In the genomic region with DNA sequence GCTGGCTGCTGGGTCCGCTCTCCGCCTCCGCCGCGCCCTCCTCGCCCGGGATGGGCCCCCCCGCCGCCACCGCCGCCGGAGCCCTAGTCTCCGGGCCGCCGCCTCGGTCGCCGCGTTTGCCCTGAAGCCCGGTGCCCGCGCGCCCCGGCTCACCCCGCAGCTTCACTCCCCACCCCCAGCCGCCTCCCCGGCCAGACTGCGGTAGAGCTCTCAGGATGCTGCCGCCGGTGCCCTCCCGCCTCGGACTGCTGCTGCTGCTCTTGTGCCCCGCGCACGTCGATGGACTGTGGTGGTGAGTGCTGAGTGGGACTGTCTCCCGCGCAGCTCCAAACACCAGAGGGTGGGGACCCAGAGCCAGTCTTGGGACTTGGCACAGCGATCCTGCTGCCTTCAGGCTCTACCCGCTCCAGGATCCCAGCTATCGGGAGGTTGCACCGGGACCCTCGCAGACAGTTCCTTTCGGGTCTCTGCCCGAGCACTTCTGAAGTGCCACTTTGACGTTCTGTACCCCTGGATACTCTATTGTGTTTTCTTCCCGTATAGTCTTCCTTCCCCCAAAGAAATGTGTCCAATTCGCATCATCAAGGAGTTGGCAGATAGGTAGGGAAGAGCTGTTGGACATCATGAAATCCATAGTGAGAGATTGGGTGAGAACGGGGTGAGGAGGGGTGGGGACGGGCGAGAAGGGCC, we compare ENCODE assay signal across 9 mouse cellular contexts. TPM values are rescaled to one million over a fixed set of nuclear protein-coding genes. Genes with fewer than 3 reads are reported as not detected.
DNase-seq lines count a peak whose midpoint lies in the region; ATAC-seq and TF ChIP-seq lines count a peak whose summit lies in the region.
"Had no signal": no experiment of that assay in that cellular context is flagged by ENCODE, and none has a peak within 500 bp of the region (broad histone marks: within the 10 kb centered on the region; RNA-seq: fewer than 3 reads in every experiment).

No protein-coding gene starts in this region.

- WGBS in forebrain, embryonic 13.5 days, result under 1% methylated on average over 35 of the region's 51 CpGs
- 1% methylated on average over 51 of the region's 51 CpGs for WGBS in limb, embryonic 12.5 days
- 1% methylated on average over 51 of the region's 51 CpGs for WGBS in olfactory bulb, adult 2 months

- peaks cover 19 to 45% of the 10 kb centered on the region in 2 experiments for H3K4me1 ChIP-seq in CH12.LX (ENCODE audit: control insufficient read depth in 1 of 2, insufficient read depth in 2 of 2)
- peaks cover 28% of the 10 kb centered on the region for H3K4me1 ChIP-seq in forebrain, embryonic 13.5 days
- peaks cover 29% of the 10 kb centered on the region for H3K4me1 ChIP-seq in limb, embryonic 12.5 days (replicated peaks)
- H3K4me1 ChIP-seq in olfactory bulb, adult 2 months (ENCODE audit: control insufficient read depth, insufficient read depth, low read length), result peaks cover 19% of the 10 kb centered on the region

- peaks cover 24% of the 10 kb centered on the region for H3K27me3 ChIP-seq in CH12.LX (replicated peaks)
- peaks cover 98% of the 10 kb centered on the region for H3K27me3 ChIP-seq in forebrain, embryonic 13.5 days
- peaks cover 100% of the 10 kb centered on the region for H3K27me3 ChIP-seq in limb, embryonic 12.5 days

- TF ChIP-seq CTCF in CH12.LX (conservative IDR thresholded peaks at IDR 0.05 in 1 of 2, IDR thresholded peaks at IDR 0.05 in 1 of 2; ENCODE audit: low read depth in 2 of 2, low read length in 2 of 2), result no peak
- TF ChIP-seq CTCF in olfactory bulb, adult 2 months (IDR thresholded peaks at IDR 0.05; ENCODE audit: insufficient read depth, low read depth, low read length), result no peak

- DNase-seq in heart, adult 11 months, result peak; percentile 95
- no peak for DNase-seq in heart, adult 8-10 months (ENCODE audit: low spot score)
- DNase-seq in CH12.LX (ENCODE audit: extremely low read depth), result no peak
- no peak for DNase-seq in c-Kit-positive CD71-positive TER-119-positive erythroid progenitor cells, embryonic 14.5 days (ENCODE audit: low spot score)
- DNase-seq in layer of hippocampus, adult 11-12 months (ENCODE audit: low spot score), result no peak

- peak overlapping the region; percentile 94 for H3K4me2 ChIP-seq in CH12.LX (ENCODE audit: insufficient read depth, low read depth, poor library complexity, severe bottlenecking)
- peak overlapping the region; percentile 83 for H3K4me2 ChIP-seq in forebrain, embryonic 13.5 days
- peak overlapping the region; percentile 98 for H3K4me2 ChIP-seq in limb, embryonic 12.5 days

- no peak overlapping the region for H3K27ac ChIP-seq in CH12.LX (ENCODE audit: insufficient read depth, low read depth)
- no peak overlapping the region for H3K27ac ChIP-seq in forebrain, embryonic 13.5 days
- H3K27ac ChIP-seq in limb, embryonic 12.5 days, result 0 out of 2 replicates have a peak overlapping the region, but pooled peaks have one; percentile 50
- H3K27ac ChIP-seq in olfactory bulb, adult 2 months (ENCODE audit: insufficient read depth, low read depth, low read length), result no peak overlapping the region

- no peak for TF ChIP-seq POLR2A in CH12.LX (IDR thresholded peaks at IDR 0.05; ENCODE audit: low read depth, low read length)
- no peak for TF ChIP-seq POLR2A in olfactory bulb, adult 2 months (IDR thresholded peaks at IDR 0.05; ENCODE audit: insufficient read depth, low read depth, low read length)

- H3K9me3 ChIP-seq in CH12.LX (replicated peaks; ENCODE audit: low read length), result no peaks in the 10 kb centered on the region
- no peaks in the 10 kb centered on the region for H3K9me3 ChIP-seq in forebrain, embryonic 13.5 days (replicated peaks)
- no peaks in the 10 kb centered on the region for H3K9me3 ChIP-seq in limb, embryonic 12.5 days

- in situ Hi-C loops in CH12.LX (cut with MboI; ENCODE audit: low pct_ligation_motif_present, low pct_unique_long_range_greater_than_20kb, low sequenced_read_pairs), result loop anchor here (5.0 kb wide), 1 partner anchor 35 kb away; no protein-coding TSS in a partner anchor

- no peaks in the 10 kb centered on the region for H3K79me2 ChIP-seq in CH12.LX (replicated peaks; ENCODE audit: control insufficient read depth, extremely low read depth, insufficient read depth, poor library complexity, severe bottlenecking)

- peak overlapping the region; percentile 38; the same call in 1 of the 2 replicates for H3K9ac ChIP-seq in CH12.LX (ENCODE audit: insufficient read depth, low read depth)
- peak overlapping the region; percentile 50 for H3K9ac ChIP-seq in forebrain, embryonic 13.5 days
- H3K9ac ChIP-seq in limb, embryonic 12.5 days (replicated peaks), result peak overlapping the region; percentile 58

- dilution Hi-C loops in CH12.LX (cut with MboI; ENCODE audit: extremely low pct_ligation_motif_present, extremely low pct_unique_long_range_greater_than_20kb, low sequenced_read_pairs), result no loop called here

- no peak for TF ChIP-seq RAD21 in CH12.LX (IDR thresholded peaks at IDR 0.05; ENCODE audit: low read depth, low read length)

- H3K36me3 ChIP-seq in CH12.LX (replicated peaks in 1 of 2; ENCODE audit: control insufficient read depth in 1 of 2, insufficient read depth in 1 of 2, low read length in 1 of 2), result no peaks in the 10 kb centered on the region
- H3K36me3 ChIP-seq in forebrain, embryonic 13.5 days (ENCODE audit: poor library complexity, severe bottlenecking), result no peaks in the 10 kb centered on the region
- no peaks in the 10 kb centered on the region for H3K36me3 ChIP-seq in limb, embryonic 12.5 days
- H3K36me3 ChIP-seq: G1E had no signal

- ATAC-seq in forebrain, embryonic 13.5 days, result peak; percentile 20; the same call in 1 of the 2 replicates
- no peak for ATAC-seq in limb, embryonic 12.5 days (ENCODE audit: insufficient number of reproducible peaks, insufficient read depth, low FRiP score, low TSS enrichment, low read depth)

- TF ChIP-seq EP300 in CH12.LX (IDR thresholded peaks at IDR 0.05; ENCODE audit: low read length), result no peak

- H3K4me3 ChIP-seq in CH12.LX (replicated peaks in 1 of 3; ENCODE audit: low read depth in 2 of 3, low read length in 2 of 3, poor library complexity in 1 of 3), result peak overlapping the region; percentile 35 to 64 (median 35)
- peak overlapping the region; percentile 45 for H3K4me3 ChIP-seq in forebrain, embryonic 13.5 days
- peak overlapping the region; percentile 56 for H3K4me3 ChIP-seq in limb, embryonic 12.5 days (replicated peaks)
- peak overlapping the region; percentile 41 for H3K4me3 ChIP-seq in olfactory bulb, adult 2 months (ENCODE audit: insufficient read depth, low read depth, low read length)

TF ChIP-seq in CH12.LX, 34 proteins besides CTCF, POLR2A, EP300 and RAD21 (continues in another document):
- TF ChIP-seq HCFC1 (IDR thresholded peaks at IDR 0.05; ENCODE audit: low read depth, low read length) (no peak), NELFE (IDR thresholded peaks at IDR 0.05; ENCODE audit: low read depth, low read length) (no peak), MAX (IDR thresholded peaks at IDR 0.05; ENCODE audit: low read length) (no peak), SMC3 (IDR thresholded peaks at IDR 0.05; ENCODE audit: low read depth, low read length) (no peak), USF1 (IDR thresholded peaks at IDR 0.05; ENCODE audit: low read depth, low read length) (no peak), MEF2A (IDR thresholded peaks at IDR 0.05; ENCODE audit: borderline replicate concordance, low read depth, low read length) (no peak), ETS1 (conservative IDR thresholded peaks at IDR 0.05; ENCODE audit: low read depth, low read length) (no peak), MXI1 (IDR thresholded peaks at IDR 0.05; ENCODE audit: low read depth, low read length) (no peak), TBP (conservative IDR thresholded peaks at IDR 0.05; ENCODE audit: low read depth, low read length) (no peak), IRF4 (IDR thresholded peaks at IDR 0.05; ENCODE audit: low read depth, low read length) (no peak), CHD1 (IDR thresholded peaks at IDR 0.05; ENCODE audit: low read depth, low read length) (no peak)

RNA-seq across cellular contexts. Expression of a gene that starts 0.4 kb away (rescaled TPM):
- under 1 TPM; 0.16 to 0.69 (median 0.26) TPM for total RNA-seq in heart, adult 8-10 months (2022)
- total RNA-seq in CH12.LX (2012; rRNA removed) (3.4 and 3.5 TPM in 2 replicates), CH12.LX (2014; rRNA removed) (0.67 and 0.89 TPM in 2 replicates)
- 1.6 and 1.7 TPM in 2 replicates for polyA plus RNA-seq in CH12.LX (2012; ENCODE audit: insufficient read length, low read depth)
- 0.73 and 0.92 TPM in 2 replicates for polyA plus RNA-seq in forebrain, embryonic 13.5 days (2015; fragmentation: Nextera tagmentation; extraction: Ambion mirVana)
- 38.7 and 40.5 TPM in 2 replicates for polyA plus RNA-seq in limb, embryonic 12.5 days (2016; fragmentation: Nextera tagmentation; extraction: Ambion mirVana)
- polyA plus RNA-seq in olfactory bulb, adult 2 months (2012; ENCODE audit: insufficient read depth, insufficient read length, low replicate concordance, missing spikeins), result not detected in 2 replicates
- total RNA-seq: G1E had no signal
- polyA plus RNA-seq: G1E had no signal

RNA-seq across cellular contexts. Expression of a gene that starts 19.2 kb away (rescaled TPM):
- not detected for total RNA-seq in heart, adult 8-10 months (2022)
- 126 and 184 TPM in 2 replicates for total RNA-seq in CH12.LX (2012; rRNA removed)
- 142 and 155 TPM in 2 replicates for total RNA-seq in CH12.LX (2014; rRNA removed)
- polyA plus RNA-seq in CH12.LX (2012; ENCODE audit: insufficient read length, low read depth), result 170 and 187 TPM in 2 replicates
- polyA plus RNA-seq in forebrain, embryonic 13.5 days (2015; fragmentation: Nextera tagmentation; extraction: Ambion mirVana), result 0.29 and 0.63 TPM in 2 replicates
- polyA plus RNA-seq in limb, embryonic 12.5 days (2016; fragmentation: Nextera tagmentation; extraction: Ambion mirVana), result 3.4 and 3.5 TPM in 2 replicates
- not detected in 2 replicates for polyA plus RNA-seq in olfactory bulb, adult 2 months (2012; ENCODE audit: insufficient read depth, insufficient read length, low replicate concordance, missing spikeins)
- polyA plus RNA-seq: G1E had no signal

RNA-seq across cellular contexts. Expression of a gene that starts 23.1 kb away (rescaled TPM):
- 1 to 10 TPM; 1.6 to 4.1 (median 2.2) TPM for total RNA-seq in heart, adult 8-10 months (2022)
- total RNA-seq in CH12.LX (2012; rRNA removed) (0.08 and 0.13 TPM in 2 replicates), CH12.LX (2014; rRNA removed) (0.09 TPM in 1 of 2 replicates, not detected in the other)
- polyA plus RNA-seq in CH12.LX (2012; ENCODE audit: insufficient read length, low read depth), result 0.12 TPM in 1 of 2 replicates, not detected in the other
- polyA plus RNA-seq in forebrain, embryonic 13.5 days (2015; fragmentation: Nextera tagmentation; extraction: Ambion mirVana), result not detected in 2 replicates
- polyA plus RNA-seq in limb, embryonic 12.5 days (2016; fragmentation: Nextera tagmentation; extraction: Ambion mirVana), result 0.46 and 0.47 TPM in 2 replicates
- polyA plus RNA-seq in olfactory bulb, adult 2 months (2012; ENCODE audit: insufficient read depth, insufficient read length, low replicate concordance, missing spikeins), result not detected in 2 replicates
- total RNA-seq: G1E had no signal
- polyA plus RNA-seq: G1E had no signal

RNA-seq across cellular contexts. Expression of a gene that starts 58.7 kb away (rescaled TPM):
- total RNA-seq in heart, adult 8-10 months (2022), result 10 to 100 TPM; 11.3 to 20.8 (median 16.6) TPM
- total RNA-seq in CH12.LX (2012; rRNA removed), result not detected in 2 replicates
- not detected in 2 replicates for total RNA-seq in CH12.LX (2014; rRNA removed)
- not detected in 2 replicates for polyA plus RNA-seq in CH12.LX (2012; ENCODE audit: insufficient read length, low read depth)
- 0.81 and 1.4 TPM in 2 replicates for polyA plus RNA-seq in forebrain, embryonic 13.5 days (2015; fragmentation: Nextera tagmentation; extraction: Ambion mirVana)
- polyA plus RNA-seq in limb, embryonic 12.5 days (2016; fragmentation: Nextera tagmentation; extraction: Ambion mirVana), result 14.9 and 15.8 TPM in 2 replicates
- polyA plus RNA-seq in olfactory bulb, adult 2 months (2012; ENCODE audit: insufficient read depth, insufficient read length, low replicate concordance, missing spikeins), result not detected in 2 replicates
- polyA plus RNA-seq: G1E had no signal

Comparison
In these comparisons a context has a peak if more than half of its experiments do, and no peak if none do; other contexts are left out.
1. RNA of a gene that starts 0.4 kb away (polyA plus RNA-seq): 38.7 to 40.5 TPM in limb, embryonic 12.5 days; 1.6 to 1.7 TPM in CH12.LX, 0.73 to 0.92 TPM in forebrain, embryonic 13.5 days and not detected in olfactory bulb, adult 2 months; every median in the first group is over 10 times any median in the second.
2. RNA of a gene that starts 19.2 kb away (polyA plus RNA-seq): 170 to 187 TPM in CH12.LX; 3.4 to 3.5 TPM in limb, embryonic 12.5 days, 0.29 to 0.63 TPM in forebrain, embryonic 13.5 days and not detected in olfactory bulb, adult 2 months; every median in the first group is over 10 times any median in the second.
3. Peak in every context shown above with its lines, with median percentiles within 50 percentile points of each other: H3K4me2 ChIP-seq, H3K4me3 ChIP-seq and H3K9ac ChIP-seq.